Mouse (Mus musculus): ENCODE results near the gene Il17c. TPM values are rescaled to one million over a fixed set of nuclear protein-coding genes. Genes with fewer than 3 reads are reported as not detected.

The Il17c gene
- polyA plus RNA-seq, 2 experiments, result not detected

DNA sequence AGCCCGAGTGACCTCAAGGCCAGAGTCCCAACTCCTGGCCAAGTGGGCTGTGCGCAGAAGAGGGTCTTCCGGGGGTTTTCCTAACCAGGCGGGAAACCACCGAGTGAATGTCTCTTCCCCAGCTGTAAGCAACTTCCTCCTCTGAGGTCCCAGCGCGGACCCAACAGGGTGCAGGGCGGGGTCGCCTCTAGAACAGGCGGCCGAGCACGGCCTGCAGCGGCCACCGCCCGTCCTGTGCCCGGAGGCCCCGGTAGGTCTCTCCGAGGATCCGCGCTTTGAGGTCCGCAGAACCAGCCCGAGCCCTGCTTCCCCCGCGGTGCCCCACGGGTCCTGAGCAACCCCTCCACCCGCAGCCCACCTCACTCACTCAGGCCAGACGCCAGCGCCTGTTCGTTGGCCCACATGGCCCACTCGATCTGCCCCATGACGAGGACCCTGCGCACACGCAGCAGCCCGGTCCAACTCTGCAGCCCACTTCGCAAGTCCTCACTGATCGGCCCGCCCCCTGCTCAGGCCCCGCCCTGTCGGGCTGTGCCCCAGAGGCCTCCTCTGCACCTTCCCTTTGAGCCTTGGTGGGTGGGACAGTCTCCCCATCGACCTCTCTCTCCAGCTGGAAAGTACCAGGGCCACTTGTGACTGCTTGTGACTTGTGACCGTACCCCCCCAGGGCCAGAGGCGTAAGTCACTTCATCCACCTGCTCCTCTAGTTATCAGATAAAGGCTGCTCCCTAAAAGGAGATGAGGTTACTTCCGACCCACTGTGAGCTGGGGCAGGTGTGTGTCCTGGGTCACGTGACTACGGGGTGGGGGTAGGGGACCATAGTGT, 10.8 kb downstream of the Il17c start, which contains the start of gene Cyba:
Gene Cyba (minus strand): TSS at position 488 of the 826 bp plus-strand sequence.
- Histone ChIP-seq H3K36me3 (replicated peaks; ENCODE audit: control insufficient read depth, insufficient read depth, low read depth) (no peaks in the 10 kb centered on the region), H3K27ac (peak within 1 kb of the TSS; percentile 6; the same call in 1 of the 2 replicates), H3K4me3 (ENCODE audit: insufficient read depth in 1 of 2, low read depth in 2 of 2, low read length in 2 of 2) (peak within 1 kb of the TSS; percentile 56), H3K4me2 (ENCODE audit: low read depth) (peak within 1 kb of the TSS; percentile 72), H3K9me3 (ENCODE audit: control insufficient read depth, low read length) (no peaks in the 10 kb centered on the region), H3K9ac (replicated peaks) (peak within 1 kb of the TSS; percentile 50), H3K27me3 (ENCODE audit: control insufficient read depth, insufficient read depth, low read length) (no peaks in the 10 kb centered on the region), H3K4me1 (replicated peaks; ENCODE audit: control insufficient read depth in 2 of 2, insufficient read depth in 2 of 2, low read length in 1 of 2) (peaks cover 3 to 15% of the 10 kb centered on the region in 2 experiments)
- ATAC-seq (ENCODE audit: insufficient read depth) (peak; percentile 69), DNase-seq (ENCODE audit: low read depth in 3 of 3, low spot score in 3 of 3) (peak in 2 of 3 experiments; percentile 33 to 49)
- TF ChIP-seq EP300 (IDR thresholded peaks at IDR 0.05; ENCODE audit: low read depth) (no peak), CTCF (IDR thresholded peaks at IDR 0.05; ENCODE audit: low read depth) (no peak)
- whole genome bisulfite sequencing (ENCODE audit: insufficient replicate concordance), result 2% methylated on average over 45 of the region's 45 CpGs

GRCm38 (mm10) chr8:122433269-122433905, 11.6 kb downstream of the Il17c start:
- Histone ChIP-seq H3K4me1 (replicated peaks; ENCODE audit: control insufficient read depth in 2 of 2, insufficient read depth in 2 of 2, low read length in 1 of 2) (peaks cover 3 to 19% of the 10 kb centered on the region in 2 experiments), H3K4me2 (ENCODE audit: low read depth) (peak overlapping the region; percentile 72), H3K9ac (replicated peaks) (no peak overlapping the region), H3K27ac (no peak overlapping the region), H3K9me3 (ENCODE audit: control insufficient read depth, low read length) (no peaks in the 10 kb centered on the region), H3K36me3 (replicated peaks; ENCODE audit: control insufficient read depth, insufficient read depth, low read depth) (no peaks in the 10 kb centered on the region), H3K27me3 (ENCODE audit: control insufficient read depth, insufficient read depth, low read length) (no peaks in the 10 kb centered on the region), H3K4me3 (ENCODE audit: insufficient read depth in 1 of 2, low read depth in 2 of 2, low read length in 2 of 2) (no peak overlapping the region; a peak in 1 of 4 replicates)
- TF ChIP-seq CTCF (IDR thresholded peaks at IDR 0.05; ENCODE audit: low read depth) (peak; percentile 55), EP300 (IDR thresholded peaks at IDR 0.05; ENCODE audit: low read depth) (no peak)
- ATAC-seq (ENCODE audit: insufficient read depth) (peak; percentile 30), DNase-seq (ENCODE audit: low read depth in 3 of 3, low spot score in 3 of 3) (no peak)
- 56% methylated on average over 11 of the region's 11 CpGs for WGBS (ENCODE audit: insufficient replicate concordance)

GRCm38 (mm10) chr8:122435375-122435774, 13.6 kb downstream of the Il17c start:
- Histone ChIP-seq H3K4me3 (ENCODE audit: insufficient read depth in 1 of 2, low read depth in 2 of 2, low read length in 2 of 2) (no peak overlapping the region), H3K27me3 (ENCODE audit: control insufficient read depth, insufficient read depth, low read length) (no peaks in the 10 kb centered on the region), H3K4me1 (replicated peaks; ENCODE audit: control insufficient read depth in 2 of 2, insufficient read depth in 2 of 2, low read length in 1 of 2) (peaks cover 3 to 19% of the 10 kb centered on the region in 2 experiments), H3K27ac (no peak overlapping the region), H3K9me3 (ENCODE audit: control insufficient read depth, low read length) (no peaks in the 10 kb centered on the region), H3K36me3 (replicated peaks; ENCODE audit: control insufficient read depth, insufficient read depth, low read depth) (no peaks in the 10 kb centered on the region), H3K9ac (replicated peaks) (no peak overlapping the region), H3K4me2 (ENCODE audit: low read depth) (no peak overlapping the region)
- TF ChIP-seq CTCF (IDR thresholded peaks at IDR 0.05; ENCODE audit: low read depth) (peak; percentile 73), EP300 (IDR thresholded peaks at IDR 0.05; ENCODE audit: low read depth) (no peak)
- 80% methylated on average over 6 of the region's 6 CpGs for WGBS (ENCODE audit: insufficient replicate concordance)
- DNase-seq (ENCODE audit: low read depth in 3 of 3, low spot score in 3 of 3) (no peak), ATAC-seq (ENCODE audit: insufficient read depth) (no peak)

DNA sequence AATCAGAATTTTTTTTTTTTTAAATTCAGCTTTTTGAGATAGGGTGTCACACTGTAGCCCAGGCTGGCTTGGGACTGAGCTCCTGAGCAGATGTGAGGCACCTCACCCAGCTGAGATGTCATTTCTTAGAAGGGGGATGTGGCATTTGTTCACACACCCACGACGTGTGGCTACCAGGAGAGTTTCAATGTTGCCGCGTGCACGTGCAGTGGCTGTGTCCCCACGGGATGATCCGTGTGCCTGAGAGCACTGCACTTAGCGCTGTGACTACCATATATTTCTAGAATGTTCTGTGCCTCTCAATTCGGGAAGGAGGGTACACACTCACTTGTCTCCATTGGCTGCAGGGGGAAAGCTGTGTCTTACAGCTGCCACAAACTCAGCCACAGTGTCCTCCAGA, 14.3 kb downstream of the Il17c start:
- H3K27ac ChIP-seq, result no peak overlapping the region
- no peak overlapping the region for H3K4me3 ChIP-seq (ENCODE audit: insufficient read depth in 1 of 2, low read depth in 2 of 2, low read length in 2 of 2)
- ATAC-seq (ENCODE audit: insufficient read depth) (no peak), DNase-seq (ENCODE audit: low read depth in 3 of 3, low spot score in 3 of 3) (no peak)
- TF ChIP-seq CTCF (IDR thresholded peaks at IDR 0.05; ENCODE audit: low read depth) (no peak), EP300 (IDR thresholded peaks at IDR 0.05; ENCODE audit: low read depth) (no peak)
- H3K9me3 ChIP-seq (ENCODE audit: control insufficient read depth, low read length), result no peaks in the 10 kb centered on the region
- no peak overlapping the region for H3K9ac ChIP-seq (replicated peaks)
- H3K36me3 ChIP-seq (replicated peaks; ENCODE audit: control insufficient read depth, insufficient read depth, low read depth), result no peaks in the 10 kb centered on the region
- H3K4me1 ChIP-seq (replicated peaks; ENCODE audit: control insufficient read depth in 2 of 2, insufficient read depth in 2 of 2, low read length in 1 of 2), result peaks cover 3 to 15% of the 10 kb centered on the region in 2 experiments
- H3K4me2 ChIP-seq (ENCODE audit: low read depth), result no peak overlapping the region
- 85% methylated on average over 9 of the region's 9 CpGs for WGBS (ENCODE audit: insufficient replicate concordance)
- no peaks in the 10 kb centered on the region for H3K27me3 ChIP-seq (ENCODE audit: control insufficient read depth, insufficient read depth, low read length)

GRCm38 (mm10) chr8:122436586-122437125, 14.8 kb downstream of the Il17c start:
- ATAC-seq (ENCODE audit: insufficient read depth) (no peak), DNase-seq (ENCODE audit: low read depth in 3 of 3, low spot score in 3 of 3) (no peak)
- 69% methylated on average over 20 of the region's 20 CpGs for WGBS (ENCODE audit: insufficient replicate concordance)
- H3K27me3 ChIP-seq (ENCODE audit: control insufficient read depth, insufficient read depth, low read length), result no peaks in the 10 kb centered on the region
- H3K9me3 ChIP-seq (ENCODE audit: control insufficient read depth, low read length), result no peaks in the 10 kb centered on the region
- H3K9ac ChIP-seq (replicated peaks), result no peak overlapping the region
- H3K27ac ChIP-seq, result no peak overlapping the region
- H3K36me3 ChIP-seq (replicated peaks; ENCODE audit: control insufficient read depth, insufficient read depth, low read depth), result no peaks in the 10 kb centered on the region
- no peak overlapping the region for H3K4me2 ChIP-seq (ENCODE audit: low read depth)
- TF ChIP-seq CTCF (IDR thresholded peaks at IDR 0.05; ENCODE audit: low read depth) (no peak), EP300 (IDR thresholded peaks at IDR 0.05; ENCODE audit: low read depth) (no peak)
- peaks cover 3 to 11% of the 10 kb centered on the region in 2 experiments for H3K4me1 ChIP-seq (replicated peaks; ENCODE audit: control insufficient read depth in 2 of 2, insufficient read depth in 2 of 2, low read length in 1 of 2)
- no peak overlapping the region for H3K4me3 ChIP-seq (ENCODE audit: insufficient read depth in 1 of 2, low read depth in 2 of 2, low read length in 2 of 2)

Measured in liver, embryonic 14.5 days (tissue).